Mouse (Mus musculus): ENCODE results near the gene Gpr88. TPM values are rescaled to one million over a fixed set of nuclear protein-coding genes. Genes with fewer than 3 reads are reported as not detected.
A peak's percentile ranks its signal among the peaks of the same experiment; 100 is the strongest.

The Gpr88 gene
- polyA plus RNA-seq, 1 experiment from 2014 or later: 1.6 TPM

DNA sequence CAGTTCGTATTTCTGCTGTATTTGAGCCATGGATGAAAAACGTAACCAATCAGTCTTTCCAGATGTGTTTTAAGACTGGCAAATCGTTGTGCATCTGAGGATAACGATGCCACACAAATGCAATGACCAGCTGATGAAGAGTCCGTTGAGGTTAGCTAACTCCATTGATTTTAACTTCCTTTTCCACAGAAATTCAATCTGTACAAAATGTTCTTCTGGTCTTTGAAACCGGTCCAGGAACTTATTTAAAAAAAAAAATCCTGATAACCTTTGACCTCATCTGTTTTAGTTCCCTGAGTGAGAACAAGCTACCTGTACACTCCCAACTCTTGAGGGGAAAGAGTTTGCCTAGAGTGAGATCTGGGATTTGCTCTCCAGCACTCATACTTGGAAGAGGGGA, 18.4 kb upstream of the Gpr88 start:
- Histone ChIP-seq H3K4me2 (replicated peaks; ENCODE audit: low read depth, low read length) (no peak overlapping the region), H3K4me3 (ENCODE audit: low read depth, low read length) (no peak overlapping the region), H3K4me1 (ENCODE audit: insufficient read depth, low read depth, low read length) (no peaks in the 10 kb centered on the region; the same call in 1 of the 2 replicates), H3K27ac (ENCODE audit: low read length) (no peak overlapping the region), H3K9ac (replicated peaks; ENCODE audit: low read depth) (no peak overlapping the region), H3K36me3 (ENCODE audit: insufficient read depth, low read length) (no peaks in the 10 kb centered on the region), H3K9me3 (ENCODE audit: low read length) (no peaks in the 10 kb centered on the region), H3K27me3 (replicated peaks; ENCODE audit: insufficient read depth, low read length) (no peaks in the 10 kb centered on the region)
- WGBS: 77% methylated on average over 6 of the region's 6 CpGs
- ATAC-seq (no peak), DNase-seq (ENCODE audit: low spot score) (no peak)
- no peak for TF ChIP-seq CTCF (IDR thresholded peaks at IDR 0.05)
- no peak for TF ChIP-seq EP300 (IDR thresholded peaks at IDR 0.05)

DNA sequence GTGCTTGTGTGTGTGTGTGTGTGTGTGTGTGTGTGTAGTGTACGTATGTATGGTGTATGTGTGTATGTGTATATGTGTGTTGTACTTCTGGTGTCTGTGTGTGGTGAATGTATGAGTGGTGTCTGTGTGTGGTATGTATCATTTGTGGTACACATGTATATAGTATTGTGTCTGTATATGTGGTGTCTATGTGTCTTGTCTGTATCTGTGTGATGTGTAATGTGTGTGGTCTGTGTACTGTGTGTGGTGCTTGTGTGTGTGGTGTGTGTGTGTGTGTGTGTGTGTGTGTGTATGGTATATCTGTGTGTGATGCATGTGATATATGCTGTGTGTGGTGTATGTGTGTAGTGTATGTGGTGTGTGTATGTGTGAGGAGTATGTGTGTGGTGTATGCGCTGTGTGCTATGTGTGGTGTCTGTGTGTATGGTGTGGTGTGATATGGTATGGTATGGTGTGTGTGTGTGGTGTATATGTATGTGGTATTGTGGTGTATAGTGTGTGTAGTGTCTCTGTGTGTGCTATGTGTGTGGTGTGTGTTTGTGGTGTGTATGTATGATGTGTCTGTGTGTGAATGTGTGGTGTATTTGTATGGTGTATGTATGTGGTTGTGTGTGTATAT, 13.8 kb upstream of the Gpr88 start:
- no peak for ATAC-seq
- Histone ChIP-seq H3K4me2 (replicated peaks; ENCODE audit: low read depth, low read length) (no peak overlapping the region), H3K27me3 (replicated peaks; ENCODE audit: insufficient read depth, low read length) (no peaks in the 10 kb centered on the region), H3K36me3 (ENCODE audit: insufficient read depth, low read length) (no peaks in the 10 kb centered on the region), H3K9me3 (ENCODE audit: low read length) (no peaks in the 10 kb centered on the region), H3K4me1 (ENCODE audit: insufficient read depth, low read depth, low read length) (no peaks in the 10 kb centered on the region), H3K4me3 (ENCODE audit: low read depth, low read length) (no peak overlapping the region), H3K9ac (replicated peaks; ENCODE audit: low read depth) (no peak overlapping the region), H3K27ac (ENCODE audit: low read length) (no peak overlapping the region)
- no peak for DNase-seq (ENCODE audit: low spot score)
- WGBS: 90% methylated on average over 2 of the region's 2 CpGs
- TF ChIP-seq CTCF (IDR thresholded peaks at IDR 0.05): no peak

DNA sequence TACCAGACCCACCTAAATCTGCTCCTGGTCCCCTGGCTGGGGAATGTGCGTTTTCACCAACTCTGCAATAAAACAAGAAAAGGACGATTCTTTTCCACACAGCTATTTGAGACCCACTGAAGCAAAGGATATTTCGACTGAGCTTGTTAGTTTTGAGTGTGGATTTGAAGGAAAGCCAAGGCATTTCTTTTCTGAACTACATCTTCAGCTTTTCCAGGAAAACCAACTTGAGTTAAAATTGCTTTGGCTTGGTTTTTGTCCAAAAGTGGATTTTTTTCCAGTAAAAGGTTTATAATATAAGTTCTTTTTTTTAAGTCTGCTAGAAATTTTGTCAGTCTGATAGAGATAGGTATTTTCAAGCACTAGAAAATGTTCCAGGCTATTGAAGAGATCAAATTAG, 13.1 kb upstream of the Gpr88 start:
- no peak overlapping the region for H3K4me3 ChIP-seq (ENCODE audit: low read depth, low read length)
- H3K4me1 ChIP-seq (ENCODE audit: insufficient read depth, low read depth, low read length): no peaks in the 10 kb centered on the region
- no peak overlapping the region for H3K9ac ChIP-seq (replicated peaks; ENCODE audit: low read depth)
- H3K27ac ChIP-seq (ENCODE audit: low read length): no peak overlapping the region
- TF ChIP-seq EP300 (IDR thresholded peaks at IDR 0.05): no peak
- TF ChIP-seq CTCF (IDR thresholded peaks at IDR 0.05): no peak
- 62% methylated on average over 3 of the region's 3 CpGs for WGBS
- H3K9me3 ChIP-seq (ENCODE audit: low read length): no peaks in the 10 kb centered on the region
- H3K36me3 ChIP-seq (ENCODE audit: insufficient read depth, low read length): no peaks in the 10 kb centered on the region
- ATAC-seq (no peak), DNase-seq (ENCODE audit: low spot score) (no peak)
- no peaks in the 10 kb centered on the region for H3K27me3 ChIP-seq (replicated peaks; ENCODE audit: insufficient read depth, low read length)
- no peak overlapping the region for H3K4me2 ChIP-seq (replicated peaks; ENCODE audit: low read depth, low read length)

- H3K9me3 ChIP-seq (ENCODE audit: low read length): no peaks in the 10 kb centered on the region
- H3K27ac ChIP-seq (ENCODE audit: low read length): no peak overlapping the region
- WGBS: 40% methylated on average over 1 of the region's 1 CpGs
- no peaks in the 10 kb centered on the region for H3K4me1 ChIP-seq (ENCODE audit: insufficient read depth, low read depth, low read length)
- no peaks in the 10 kb centered on the region for H3K27me3 ChIP-seq (replicated peaks; ENCODE audit: insufficient read depth, low read length)
- ATAC-seq (peak; percentile 78), DNase-seq (ENCODE audit: low spot score) (peak; percentile 87)
- no peaks in the 10 kb centered on the region for H3K36me3 ChIP-seq (ENCODE audit: insufficient read depth, low read length)
- no peak overlapping the region for H3K4me2 ChIP-seq (replicated peaks; ENCODE audit: low read depth, low read length)
- H3K9ac ChIP-seq (replicated peaks; ENCODE audit: low read depth): no peak overlapping the region
- H3K4me3 ChIP-seq (ENCODE audit: low read depth, low read length): no peak overlapping the region
- TF ChIP-seq EP300 (IDR thresholded peaks at IDR 0.05) (peak; percentile 78), CTCF (IDR thresholded peaks at IDR 0.05) (no peak)
These were observed 10.7 kb upstream of the Gpr88 start for GRCm38 (mm10) chr3:116263977-116264376.

DNA sequence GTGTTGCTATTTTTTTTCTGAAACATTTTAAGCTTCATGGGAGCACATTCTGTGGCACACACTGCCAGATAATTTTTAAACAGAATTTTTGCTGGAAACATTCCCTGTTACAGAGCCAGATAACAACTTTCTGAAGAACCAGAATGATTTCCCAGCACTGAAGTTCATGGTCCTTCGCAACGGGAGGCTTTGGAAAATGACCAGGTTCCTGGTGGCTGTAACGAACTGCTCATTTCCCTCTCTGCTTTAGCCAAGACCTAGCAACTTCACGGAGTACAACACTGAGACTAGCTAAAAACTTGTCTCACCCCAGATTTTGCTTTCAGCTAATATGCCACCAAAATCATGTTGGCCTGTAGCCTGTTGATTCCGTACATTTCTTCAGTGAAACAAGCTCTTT, 9.8 kb upstream of the Gpr88 start:
- ATAC-seq (peak; percentile 54), DNase-seq (ENCODE audit: low spot score) (peak; percentile 71)
- Histone ChIP-seq H3K9me3 (ENCODE audit: low read length) (no peaks in the 10 kb centered on the region), H3K4me2 (replicated peaks; ENCODE audit: low read depth, low read length) (no peak overlapping the region), H3K27ac (ENCODE audit: low read length) (peak overlapping the region; percentile 38), H3K9ac (replicated peaks; ENCODE audit: low read depth) (no peak overlapping the region), H3K36me3 (ENCODE audit: insufficient read depth, low read length) (no peaks in the 10 kb centered on the region), H3K27me3 (replicated peaks; ENCODE audit: insufficient read depth, low read length) (no peaks in the 10 kb centered on the region), H3K4me1 (ENCODE audit: insufficient read depth, low read depth, low read length) (no peaks in the 10 kb centered on the region), H3K4me3 (ENCODE audit: low read depth, low read length) (no peak overlapping the region)
- 72% methylated on average over 5 of the region's 5 CpGs for WGBS
- TF ChIP-seq CTCF (IDR thresholded peaks at IDR 0.05): no peak
- peak; percentile 35; the same call in 1 of the 2 replicates for TF ChIP-seq EP300 (IDR thresholded peaks at IDR 0.05)

DNA sequence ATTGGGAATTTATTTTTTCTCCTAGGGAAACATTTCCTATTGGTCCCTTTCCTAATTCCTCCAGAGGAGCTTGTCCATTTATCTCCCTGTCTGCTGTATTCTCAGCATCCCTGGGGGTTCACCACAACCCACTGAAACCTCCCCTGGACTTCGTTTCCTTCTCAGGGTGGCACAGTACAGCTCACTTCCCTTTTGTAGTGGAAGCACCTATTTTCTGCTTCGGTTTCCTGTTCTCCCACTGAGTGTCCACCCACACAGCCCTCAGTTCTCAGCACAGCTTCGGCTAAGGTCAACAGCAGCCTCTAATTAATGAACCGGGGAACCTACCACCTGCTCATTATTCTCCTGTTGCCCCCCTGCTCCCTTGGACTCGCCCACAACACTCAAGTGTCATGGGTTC, 2.8 kb upstream of the Gpr88 start:
- ATAC-seq (no peak), DNase-seq (ENCODE audit: low spot score) (no peak)
- no peak overlapping the region for H3K27ac ChIP-seq (ENCODE audit: low read length)
- TF ChIP-seq CTCF (IDR thresholded peaks at IDR 0.05): no peak
- TF ChIP-seq EP300 (IDR thresholded peaks at IDR 0.05): no peak
- peaks cover 12% of the 10 kb centered on the region for H3K4me1 ChIP-seq (ENCODE audit: insufficient read depth, low read depth, low read length)
- H3K9me3 ChIP-seq (ENCODE audit: low read length): no peaks in the 10 kb centered on the region
- no peak overlapping the region for H3K4me3 ChIP-seq (ENCODE audit: low read depth, low read length)
- H3K4me2 ChIP-seq (replicated peaks; ENCODE audit: low read depth, low read length): no peak overlapping the region
- no peaks in the 10 kb centered on the region for H3K36me3 ChIP-seq (ENCODE audit: insufficient read depth, low read length)
- peaks cover 17% of the 10 kb centered on the region for H3K27me3 ChIP-seq (replicated peaks; ENCODE audit: insufficient read depth, low read length)
- 54% methylated on average over 5 of the region's 5 CpGs for WGBS
- no peak overlapping the region for H3K9ac ChIP-seq (replicated peaks; ENCODE audit: low read depth)
